Mouse (Mus musculus): ENCODE data around the gene Mief1. TPM values are rescaled to one million over a fixed set of nuclear protein-coding genes. Genes with fewer than 3 reads are reported as not detected.

The Mief1 gene
- polyA plus RNA-seq (2012; rRNA removed) = 10.7 and 14.6 TPM in 2 replicates

- WGBS = under 1% methylated on average over 67 of the region's 67 CpGs
- TF ChIP-seq POLR2A (IDR thresholded peaks at IDR 0.05; ENCODE audit: borderline replicate concordance, extremely low read depth, low read depth, low read length) (peak; percentile 72; the same call in 1 of the 2 replicates), CTCF (IDR thresholded peaks at IDR 0.05; ENCODE audit: insufficient read depth, low read length) (no peak)
- Histone ChIP-seq H3K4me1 (ENCODE audit: control insufficient read depth, insufficient read depth, low read length) (no peaks in the 10 kb centered on the region), H3K4me3 (replicated peaks; ENCODE audit: extremely low read depth, low read depth, low read length) (peak within 1 kb of the TSS; percentile 77)
- DNase-seq = peak; percentile 98
These were observed at the start of gene Mief1 for GRCm38 (mm10) chr15:80233733-80234509. TSS of gene Mief1 (plus strand) at chr15:80234018.

- no peak for DNase-seq
- 71% methylated on average over 5 of the region's 5 CpGs for WGBS
- TF ChIP-seq CTCF (IDR thresholded peaks at IDR 0.05; ENCODE audit: insufficient read depth, low read length) = no peak
- TF ChIP-seq POLR2A (IDR thresholded peaks at IDR 0.05; ENCODE audit: borderline replicate concordance, extremely low read depth, low read depth, low read length) = no peak
- no peak overlapping the region for H3K4me3 ChIP-seq (replicated peaks; ENCODE audit: extremely low read depth, low read depth, low read length)
- no peaks in the 10 kb centered on the region for H3K4me1 ChIP-seq (ENCODE audit: control insufficient read depth, insufficient read depth, low read length)
These were observed 44.9 kb upstream of the Mief1 start for GRCm38 (mm10) chr15:80188927-80189326.

GRCm38 (mm10) chr15:80190075-80190474 lies 43.7 kb upstream of the Mief1 start:
- no peaks in the 10 kb centered on the region for H3K4me1 ChIP-seq (ENCODE audit: control insufficient read depth, insufficient read depth, low read length)
- 63% methylated on average over 4 of the region's 4 CpGs for WGBS
- no peak for TF ChIP-seq POLR2A (IDR thresholded peaks at IDR 0.05; ENCODE audit: borderline replicate concordance, extremely low read depth, low read depth, low read length)
- TF ChIP-seq CTCF (IDR thresholded peaks at IDR 0.05; ENCODE audit: insufficient read depth, low read length) = no peak
- DNase-seq = no peak
- no peak overlapping the region for H3K4me3 ChIP-seq (replicated peaks; ENCODE audit: extremely low read depth, low read depth, low read length)

- no peak for DNase-seq
- TF ChIP-seq POLR2A (IDR thresholded peaks at IDR 0.05; ENCODE audit: borderline replicate concordance, extremely low read depth, low read depth, low read length) (no peak), CTCF (IDR thresholded peaks at IDR 0.05; ENCODE audit: insufficient read depth, low read length) (no peak)
- Histone ChIP-seq H3K4me3 (replicated peaks; ENCODE audit: extremely low read depth, low read depth, low read length) (no peak overlapping the region), H3K4me1 (ENCODE audit: control insufficient read depth, insufficient read depth, low read length) (no peaks in the 10 kb centered on the region)
- 54% methylated on average over 8 of the region's 8 CpGs for WGBS
These were observed 42.1 kb upstream of the Mief1 start for GRCm38 (mm10) chr15:80191585-80192245.

GRCm38 (mm10) chr15:80192246-80192585 lies 41.6 kb upstream of the Mief1 start:
- Histone ChIP-seq H3K4me1 (ENCODE audit: control insufficient read depth, insufficient read depth, low read length) (no peaks in the 10 kb centered on the region), H3K4me3 (replicated peaks; ENCODE audit: extremely low read depth, low read depth, low read length) (no peak overlapping the region)
- WGBS = 75% methylated on average over 6 of the region's 6 CpGs
- TF ChIP-seq POLR2A (IDR thresholded peaks at IDR 0.05; ENCODE audit: borderline replicate concordance, extremely low read depth, low read depth, low read length) = no peak
- TF ChIP-seq CTCF (IDR thresholded peaks at IDR 0.05; ENCODE audit: insufficient read depth, low read length) = no peak
- DNase-seq = no peak

- Histone ChIP-seq H3K4me1 (ENCODE audit: control insufficient read depth, insufficient read depth, low read length) (no peaks in the 10 kb centered on the region), H3K4me3 (replicated peaks; ENCODE audit: extremely low read depth, low read depth, low read length) (no peak overlapping the region)
- no peak for DNase-seq
- 61% methylated on average over 7 of the region's 7 CpGs for WGBS
- TF ChIP-seq CTCF (IDR thresholded peaks at IDR 0.05; ENCODE audit: insufficient read depth, low read length) = no peak
- no peak for TF ChIP-seq POLR2A (IDR thresholded peaks at IDR 0.05; ENCODE audit: borderline replicate concordance, extremely low read depth, low read depth, low read length)
These were observed 41.0 kb upstream of the Mief1 start for GRCm38 (mm10) chr15:80192847-80193246.

- DNase-seq = no peak
- no peak for TF ChIP-seq CTCF (IDR thresholded peaks at IDR 0.05; ENCODE audit: insufficient read depth, low read length)
- no peak for TF ChIP-seq POLR2A (IDR thresholded peaks at IDR 0.05; ENCODE audit: borderline replicate concordance, extremely low read depth, low read depth, low read length)
- H3K4me3 ChIP-seq (replicated peaks; ENCODE audit: extremely low read depth, low read depth, low read length) = no peak overlapping the region
- WGBS = 83% methylated on average over 2 of the region's 2 CpGs
- H3K4me1 ChIP-seq (ENCODE audit: control insufficient read depth, insufficient read depth, low read length) = no peaks in the 10 kb centered on the region
These were observed 34.3 kb upstream of the Mief1 start for GRCm38 (mm10) chr15:80199556-80199955.

GRCm38 (mm10) chr15:80202111-80202775 lies 31.6 kb upstream of the Mief1 start:
- no peak for DNase-seq
- Histone ChIP-seq H3K4me1 (ENCODE audit: control insufficient read depth, insufficient read depth, low read length) (no peaks in the 10 kb centered on the region), H3K4me3 (replicated peaks; ENCODE audit: extremely low read depth, low read depth, low read length) (no peak overlapping the region)
- no peak for TF ChIP-seq CTCF (IDR thresholded peaks at IDR 0.05; ENCODE audit: insufficient read depth, low read length)
- no peak for TF ChIP-seq POLR2A (IDR thresholded peaks at IDR 0.05; ENCODE audit: borderline replicate concordance, extremely low read depth, low read depth, low read length)
- WGBS = 76% methylated on average over 6 of the region's 6 CpGs

GRCm38 (mm10) chr15:80203406-80203805 lies 30.4 kb upstream of the Mief1 start:
- WGBS = 32% methylated on average over 4 of the region's 4 CpGs

More at GRCm38 (mm10) chr15:80203406-80203805, 30.4 kb upstream of the Mief1 start:
- no peak for DNase-seq
- no peaks in the 10 kb centered on the region for H3K4me1 ChIP-seq (ENCODE audit: control insufficient read depth, insufficient read depth, low read length)
- TF ChIP-seq CTCF (IDR thresholded peaks at IDR 0.05; ENCODE audit: insufficient read depth, low read length) = no peak
- no peak for TF ChIP-seq POLR2A (IDR thresholded peaks at IDR 0.05; ENCODE audit: borderline replicate concordance, extremely low read depth, low read depth, low read length)
- H3K4me3 ChIP-seq (replicated peaks; ENCODE audit: extremely low read depth, low read depth, low read length) = no peak overlapping the region

Measured in lung, adult 2 months (tissue).